Mouse (Mus musculus): ENCODE measurements at regions not wholly inside any gene's neighbourhood (a gene's known extent, or its start where the extent isn't known, plus 50 kb on each side); places are given as distances from the start of the nearest gene placed in this dataset.
A peak's percentile ranks its signal among the peaks of the same experiment; 100 is the strongest.

DNA sequence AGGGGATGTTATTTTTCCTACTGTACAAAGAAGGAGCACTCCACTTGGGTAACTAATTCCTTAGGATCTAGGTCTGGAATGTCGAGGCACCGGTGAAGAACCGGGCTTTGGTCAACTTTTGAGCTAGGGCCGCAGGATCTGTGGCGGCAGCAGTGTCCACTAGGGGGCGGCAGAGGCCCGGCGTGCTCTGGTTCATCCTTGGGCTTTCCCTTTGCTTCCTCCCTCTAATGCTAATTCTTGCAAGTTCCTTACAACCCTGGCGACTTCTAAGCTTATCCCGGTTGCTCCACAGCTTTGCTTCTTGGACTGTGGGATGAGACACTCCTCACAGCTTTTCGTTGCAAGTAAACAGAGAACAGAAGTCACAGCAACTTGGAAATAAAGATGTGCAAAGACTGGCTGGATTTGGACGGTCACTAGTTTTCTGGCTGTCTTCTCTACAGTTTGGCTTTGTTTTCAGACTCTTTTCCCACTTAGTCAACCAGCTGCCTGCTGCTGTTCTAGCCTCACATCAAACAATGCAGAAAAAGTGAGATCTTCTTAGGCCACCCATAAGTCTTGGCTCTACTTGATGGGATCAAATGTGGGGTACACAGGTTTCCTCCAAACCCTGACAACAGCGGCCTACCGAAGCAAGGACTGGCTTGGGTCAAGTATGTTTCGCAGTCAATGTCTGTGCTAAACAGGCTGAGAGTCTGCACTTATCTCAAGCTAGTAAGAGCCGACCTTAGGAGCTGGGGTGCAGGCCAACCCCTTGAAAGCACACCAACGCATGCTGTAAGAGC is 51.2 kb upstream of the Tmem72 start:
- no peak overlapping the region; the same call in 1 of the 2 replicates for H3K27ac ChIP-seq (ENCODE audit: insufficient read depth, low read depth, low read length)

GRCm38 (mm10) chr6:116774954-116775675 is 58.4 kb upstream of the Tmem72 start:
- H3K27me3 ChIP-seq (ENCODE audit: control insufficient read depth, insufficient read depth, low read length), result no peaks in the 10 kb centered on the region
- no peak overlapping the region for H3K4me3 ChIP-seq (ENCODE audit: low read depth, low read length)
- TF ChIP-seq POLR2A (IDR thresholded peaks at IDR 0.05; ENCODE audit: low read depth, low read length) (no peak), CTCF (IDR thresholded peaks at IDR 0.05; ENCODE audit: extremely low read depth, insufficient read length, insufficient replicate concordance, low read depth, low read length) (peak; percentile 54; the same call in 1 of the 2 replicates)
- no peaks in the 10 kb centered on the region for H3K36me3 ChIP-seq (ENCODE audit: control insufficient read depth, insufficient read depth, low read length)
- WGBS, result 78% methylated on average over 12 of the region's 12 CpGs
- H3K4me1 ChIP-seq (ENCODE audit: control insufficient read depth, insufficient read depth, insufficient read length, low read length), result no peaks in the 10 kb centered on the region
- H3K27ac ChIP-seq (ENCODE audit: insufficient read depth, low read depth, low read length), result no peak overlapping the region

More for the DNA sequence above, 51.2 kb upstream of the Tmem72 start:
- H3K27me3 ChIP-seq (ENCODE audit: control insufficient read depth, insufficient read depth, low read length), result no peaks in the 10 kb centered on the region
- H3K4me3 ChIP-seq (ENCODE audit: low read depth, low read length), result no peak overlapping the region
- no peaks in the 10 kb centered on the region for H3K4me1 ChIP-seq (ENCODE audit: control insufficient read depth, insufficient read depth, insufficient read length, low read length)
- no peaks in the 10 kb centered on the region for H3K36me3 ChIP-seq (ENCODE audit: control insufficient read depth, insufficient read depth, low read length)
- TF ChIP-seq CTCF (IDR thresholded peaks at IDR 0.05; ENCODE audit: extremely low read depth, insufficient read length, insufficient replicate concordance, low read depth, low read length), result peak; percentile 97
- no peak for TF ChIP-seq POLR2A (IDR thresholded peaks at IDR 0.05; ENCODE audit: low read depth, low read length)
- 32% methylated on average over 17 of the region's 17 CpGs for WGBS

GRCm38 (mm10) chr6:116786553-116787335 is 70.0 kb upstream of the Tmem72 start:
- no peak for TF ChIP-seq CTCF (IDR thresholded peaks at IDR 0.05; ENCODE audit: extremely low read depth, insufficient read length, insufficient replicate concordance, low read depth, low read length)
- no peak for TF ChIP-seq POLR2A (IDR thresholded peaks at IDR 0.05; ENCODE audit: low read depth, low read length)
- Histone ChIP-seq H3K4me3 (ENCODE audit: low read depth, low read length) (no peak overlapping the region), H3K27me3 (ENCODE audit: control insufficient read depth, insufficient read depth, low read length) (no peaks in the 10 kb centered on the region), H3K4me1 (ENCODE audit: control insufficient read depth, insufficient read depth, insufficient read length, low read length) (no peaks in the 10 kb centered on the region), H3K36me3 (ENCODE audit: control insufficient read depth, insufficient read depth, low read length) (no peaks in the 10 kb centered on the region), H3K27ac (ENCODE audit: insufficient read depth, low read depth, low read length) (no peak overlapping the region)
- 65% methylated on average over 3 of the region's 3 CpGs for WGBS

GRCm38 (mm10) chr6:116793321-116793960 is 76.7 kb upstream of the Tmem72 start:
- TF ChIP-seq CTCF (IDR thresholded peaks at IDR 0.05; ENCODE audit: extremely low read depth, insufficient read length, insufficient replicate concordance, low read depth, low read length) (no peak), POLR2A (IDR thresholded peaks at IDR 0.05; ENCODE audit: low read depth, low read length) (no peak)
- no peaks in the 10 kb centered on the region for H3K4me1 ChIP-seq (ENCODE audit: control insufficient read depth, insufficient read depth, insufficient read length, low read length)
- WGBS, result 70% methylated on average over 4 of the region's 4 CpGs
- H3K27ac ChIP-seq (ENCODE audit: insufficient read depth, low read depth, low read length), result no peak overlapping the region
- no peaks in the 10 kb centered on the region for H3K27me3 ChIP-seq (ENCODE audit: control insufficient read depth, insufficient read depth, low read length)
- no peak overlapping the region for H3K4me3 ChIP-seq (ENCODE audit: low read depth, low read length)
- no peaks in the 10 kb centered on the region for H3K36me3 ChIP-seq (ENCODE audit: control insufficient read depth, insufficient read depth, low read length)

GRCm38 (mm10) chr6:116793961-116794336 is 77.2 kb upstream of the Tmem72 start:
- Histone ChIP-seq H3K4me1 (ENCODE audit: control insufficient read depth, insufficient read depth, insufficient read length, low read length) (no peaks in the 10 kb centered on the region), H3K36me3 (ENCODE audit: control insufficient read depth, insufficient read depth, low read length) (no peaks in the 10 kb centered on the region), H3K4me3 (ENCODE audit: low read depth, low read length) (no peak overlapping the region), H3K27me3 (ENCODE audit: control insufficient read depth, insufficient read depth, low read length) (no peaks in the 10 kb centered on the region), H3K27ac (ENCODE audit: insufficient read depth, low read depth, low read length) (no peak overlapping the region)
- TF ChIP-seq CTCF (IDR thresholded peaks at IDR 0.05; ENCODE audit: extremely low read depth, insufficient read length, insufficient replicate concordance, low read depth, low read length) (no peak), POLR2A (IDR thresholded peaks at IDR 0.05; ENCODE audit: low read depth, low read length) (no peak)
- WGBS, result 75% methylated on average over 9 of the region's 9 CpGs

DNA sequence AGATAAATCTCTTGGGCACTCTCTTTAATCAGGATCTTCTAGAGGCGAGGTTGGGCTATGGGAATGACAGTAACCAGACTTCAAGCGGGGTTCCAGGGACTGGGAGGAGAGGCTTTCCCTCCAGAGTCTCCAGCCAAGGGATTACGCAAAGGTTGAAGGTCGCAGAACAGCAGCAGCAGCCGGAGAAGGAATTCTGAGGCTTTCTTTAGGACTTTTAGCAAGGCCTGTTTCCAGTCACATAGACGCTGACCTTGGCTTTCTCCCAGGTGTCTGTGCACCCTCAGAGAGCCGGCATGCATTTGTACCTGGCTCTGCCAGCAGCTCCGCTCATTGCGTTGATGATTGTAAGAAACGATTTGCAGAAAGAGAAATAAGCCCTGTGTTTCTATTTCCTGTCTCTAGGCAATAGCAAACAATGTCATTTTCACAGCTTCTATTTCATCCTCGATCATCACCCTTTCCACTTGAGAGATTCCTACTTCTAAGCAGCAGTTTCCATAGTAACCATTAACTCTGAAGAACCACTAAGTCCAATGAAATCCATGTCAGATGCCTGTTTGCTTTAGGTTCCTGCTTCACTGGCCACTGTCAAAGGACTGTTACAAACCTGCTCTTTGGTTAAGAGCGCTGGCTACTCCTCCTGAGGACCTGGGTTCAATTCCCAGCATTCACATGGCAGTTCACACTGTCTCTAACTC is 104.7 kb upstream of the Tmem72 start:
- Histone ChIP-seq H3K27ac (ENCODE audit: insufficient read depth, low read depth, low read length) (no peak overlapping the region), H3K27me3 (ENCODE audit: control insufficient read depth, insufficient read depth, low read length) (no peaks in the 10 kb centered on the region), H3K4me3 (ENCODE audit: low read depth, low read length) (no peak overlapping the region), H3K36me3 (ENCODE audit: control insufficient read depth, insufficient read depth, low read length) (no peaks in the 10 kb centered on the region), H3K4me1 (ENCODE audit: control insufficient read depth, insufficient read depth, insufficient read length, low read length) (no peaks in the 10 kb centered on the region)
- 36% methylated on average over 12 of the region's 12 CpGs for WGBS
- TF ChIP-seq POLR2A (IDR thresholded peaks at IDR 0.05; ENCODE audit: low read depth, low read length), result no peak
- TF ChIP-seq CTCF (IDR thresholded peaks at IDR 0.05; ENCODE audit: extremely low read depth, insufficient read length, insufficient replicate concordance, low read depth, low read length), result no peak

Data from small intestine, adult 2 months (tissue).